ENCODE assay signal across 16 mouse cellular contexts in genomic region chr1:136664921-136665582, GRCm38 (mm10). TPM values are rescaled to one million over a fixed set of nuclear protein-coding genes. Genes with fewer than 3 reads are reported as not detected.
A peak's percentile ranks its signal among the peaks of the same experiment; 100 is the strongest.
DNase-seq lines count a peak whose midpoint lies in the region; ATAC-seq and TF ChIP-seq lines count a peak whose summit lies in the region.
"Had no signal": no experiment of that assay in that cellular context is flagged by ENCODE, and none has a peak within 500 bp of the region (broad histone marks: within the 10 kb centered on the region; RNA-seq: fewer than 3 reads in every experiment).

No protein-coding gene starts in this region.

- no peak overlapping the region for H3K4me2 ChIP-seq in liver, embryonic 11.5 days
- no peak overlapping the region for H3K4me2 ChIP-seq in intestine, embryonic 16.5 days (ENCODE audit: low read depth, low read length)
- no peak overlapping the region for H3K4me2 ChIP-seq in stomach, embryonic 15.5 days
- H3K4me2 ChIP-seq in hindbrain, embryonic 16.5 days (ENCODE audit: low read length): no peak overlapping the region
- H3K4me2 ChIP-seq: heart, embryonic 15.5 days; midbrain, embryonic 11.5 days had no signal

- peaks cover 9% of the 10 kb centered on the region for H3K4me1 ChIP-seq in liver, adult 2 months (ENCODE audit: control insufficient read depth, insufficient read depth, low read length)
- H3K4me1 ChIP-seq in liver, embryonic 11.5 days (replicated peaks; ENCODE audit: control insufficient read depth, insufficient read depth, low read length): peaks cover 2% of the 10 kb centered on the region; the same call in 1 of the 2 replicates
- H3K4me1 ChIP-seq in intestine, embryonic 16.5 days (ENCODE audit: control insufficient read depth, insufficient read depth, low read length): no peaks in the 10 kb centered on the region
- H3K4me1 ChIP-seq in stomach, embryonic 15.5 days: no peaks in the 10 kb centered on the region
- H3K4me1 ChIP-seq in hindbrain, embryonic 16.5 days (ENCODE audit: control insufficient read depth, insufficient read depth, low read depth, low read length): no peaks in the 10 kb centered on the region; the same call in none of the 2 replicates

- H3K4me3 ChIP-seq in liver, adult 2 months (ENCODE audit: insufficient read depth, low read depth, low read length): no peak overlapping the region
- H3K4me3 ChIP-seq in liver, embryonic 11.5 days (ENCODE audit: low read depth, low read length): no peak overlapping the region
- no peak overlapping the region for H3K4me3 ChIP-seq in intestine, embryonic 16.5 days (ENCODE audit: low read length)
- H3K4me3 ChIP-seq in stomach, embryonic 15.5 days (replicated peaks): no peak overlapping the region
- no peak overlapping the region for H3K4me3 ChIP-seq in hindbrain, embryonic 16.5 days (ENCODE audit: low read length)
- H3K4me3 ChIP-seq: heart, embryonic 15.5 days had no signal

- H3K9ac ChIP-seq in liver, adult 2 months (ENCODE audit: low read depth, low read length): no peak overlapping the region
- H3K9ac ChIP-seq in liver, embryonic 11.5 days (ENCODE audit: low read depth, low read length): no peak overlapping the region
- H3K9ac ChIP-seq in intestine, embryonic 16.5 days (ENCODE audit: low read depth, low read length): no peak overlapping the region
- H3K9ac ChIP-seq in stomach, embryonic 15.5 days: no peak overlapping the region
- H3K9ac ChIP-seq in hindbrain, embryonic 16.5 days (ENCODE audit: low read depth, low read length): no peak overlapping the region
- H3K9ac ChIP-seq: heart, embryonic 15.5 days had no signal

- no peak overlapping the region for H3K27ac ChIP-seq in liver, adult 2 months (replicated peaks; ENCODE audit: insufficient read depth, low read depth, low read length)
- no peak overlapping the region for H3K27ac ChIP-seq in liver, embryonic 11.5 days (ENCODE audit: low read depth, low read length)
- H3K27ac ChIP-seq in intestine, embryonic 16.5 days (ENCODE audit: low read length): no peak overlapping the region
- 0 out of 2 replicates have a peak overlapping the region, but pooled peaks have one; percentile 6 for H3K27ac ChIP-seq in stomach, embryonic 15.5 days
- H3K27ac ChIP-seq in hindbrain, embryonic 16.5 days (ENCODE audit: low read depth, low read length): no peak overlapping the region
- H3K27ac ChIP-seq: heart, embryonic 15.5 days had no signal

- no peak for ATAC-seq in liver, embryonic 11.5 days (replicated peaks; ENCODE audit: low FRiP score)
- peak; percentile 85 for ATAC-seq in intestine, embryonic 16.5 days
- peak; percentile 62 for ATAC-seq in stomach, embryonic 15.5 days (ENCODE audit: insufficient read depth, low FRiP score, low read depth)
- no peak for ATAC-seq in hindbrain, embryonic 16.5 days

- no peaks in the 10 kb centered on the region for H3K36me3 ChIP-seq in liver, adult 2 months (ENCODE audit: control insufficient read depth, insufficient read depth, low read length)
- no peaks in the 10 kb centered on the region for H3K36me3 ChIP-seq in liver, embryonic 11.5 days (ENCODE audit: control insufficient read depth, insufficient read depth, low read length)
- no peaks in the 10 kb centered on the region for H3K36me3 ChIP-seq in intestine, embryonic 16.5 days (ENCODE audit: control insufficient read depth, insufficient read depth, low read length)
- H3K36me3 ChIP-seq in stomach, embryonic 15.5 days: no peaks in the 10 kb centered on the region
- H3K36me3 ChIP-seq in hindbrain, embryonic 16.5 days (ENCODE audit: control insufficient read depth, insufficient read depth, low read length): no peaks in the 10 kb centered on the region
- H3K36me3 ChIP-seq: heart, embryonic 15.5 days had no signal

- 27% methylated on average over 6 of the region's 6 CpGs for WGBS in liver, adult 2 months
- 54% methylated on average over 6 of the region's 6 CpGs for WGBS in liver, embryonic 11.5 days
- WGBS in intestine, embryonic 16.5 days: 37% methylated on average over 6 of the region's 6 CpGs
- 41% methylated on average over 6 of the region's 6 CpGs for WGBS in stomach, embryonic 15.5 days
- 63% methylated on average over 6 of the region's 6 CpGs for WGBS in hindbrain, embryonic 16.5 days

- TF ChIP-seq POLR2A in liver, adult 2 months (IDR thresholded peaks at IDR 0.05; ENCODE audit: extremely low read depth, insufficient read depth, low read length): no peak

- peak; percentile 29 for DNase-seq in liver, adult 2 months (ENCODE audit: extremely low read depth, low read depth, low spot score)
- DNase-seq in liver, embryonic 11.5 days (ENCODE audit: low spot score): no peak
- DNase-seq in brain, adult 2 months (ENCODE audit: low read depth, low spot score): peak; percentile 64
- DNase-seq in right cerebral cortex, postnatal 4 days: no peak
- DNase-seq in adrenal gland, postnatal 36 days: no peak
- DNase-seq: adrenal gland, postnatal 25 days; cerebellum, postnatal 14 days; gastrocnemius, postnatal 36 days; kidney, adult 11 months; kidney, postnatal 14 days; lung, adult 2 months had no signal

- TF ChIP-seq CTCF in liver, adult 2 months (IDR thresholded peaks at IDR 0.05; ENCODE audit: low read depth, low read length): no peak

- no peaks in the 10 kb centered on the region for H3K27me3 ChIP-seq in liver, adult 2 months (ENCODE audit: control insufficient read depth, insufficient read depth, low read length)
- H3K27me3 ChIP-seq in liver, embryonic 11.5 days (replicated peaks; ENCODE audit: control insufficient read depth, insufficient read depth, low read length): no peaks in the 10 kb centered on the region
- H3K27me3 ChIP-seq in intestine, embryonic 16.5 days (replicated peaks; ENCODE audit: control insufficient read depth, insufficient read depth, low read length): no peaks in the 10 kb centered on the region
- no peaks in the 10 kb centered on the region for H3K27me3 ChIP-seq in stomach, embryonic 15.5 days (replicated peaks)
- H3K27me3 ChIP-seq in hindbrain, embryonic 16.5 days (replicated peaks; ENCODE audit: control insufficient read depth, insufficient read depth, low read length): no peaks in the 10 kb centered on the region
- H3K27me3 ChIP-seq: heart, embryonic 15.5 days had no signal

- no peaks in the 10 kb centered on the region for H3K9me3 ChIP-seq in liver, embryonic 11.5 days (ENCODE audit: control insufficient read depth, low read length)
- H3K9me3 ChIP-seq in intestine, embryonic 16.5 days (ENCODE audit: control insufficient read depth, low read length): no peaks in the 10 kb centered on the region
- H3K9me3 ChIP-seq in stomach, embryonic 15.5 days: no peaks in the 10 kb centered on the region
- no peaks in the 10 kb centered on the region for H3K9me3 ChIP-seq in hindbrain, embryonic 16.5 days (ENCODE audit: control insufficient read depth, low read length)
- H3K9me3 ChIP-seq: heart, embryonic 15.5 days had no signal

- no peaks in the 10 kb centered on the region for H3K79me2 ChIP-seq in liver, adult 2 months (ENCODE audit: control insufficient read depth, insufficient read depth, low read length)

RNA-seq across cellular contexts. Expression of gene Zfp281, which starts 40.4 kb away (rescaled TPM):
- 19.5 and 20.4 TPM in 2 replicates for total RNA-seq in liver, adult 2 months (2014; rRNA removed)
- 1.3 and 1.8 TPM in 2 replicates for polyA plus RNA-seq in liver, adult 2 months (2012; rRNA removed)
- 19.3 and 21.3 TPM in 2 replicates for polyA plus RNA-seq in liver, embryonic 11.5 days (2014; fragmentation: Nextera tagmentation; extraction: Ambion mirVana)
- polyA plus RNA-seq in intestine, embryonic 16.5 days (2015; fragmentation: Nextera tagmentation; extraction: Ambion mirVana): 11.1 and 12.0 TPM in 2 replicates
- polyA plus RNA-seq in stomach, embryonic 15.5 days (2015; fragmentation: Nextera tagmentation; extraction: Ambion mirVana): 16.0 and 16.7 TPM in 2 replicates
- 10 to 100 TPM; 15.6 to 19.3 TPM for total RNA-seq in adrenal gland, postnatal 36 days (2021)
- 16.3 and 20.1 TPM in 2 replicates for polyA plus RNA-seq in hindbrain, embryonic 16.5 days (2015; fragmentation: Nextera tagmentation; extraction: Ambion mirVana)

Comparison
In these comparisons a context has a peak if more than half of its experiments do, and no peak if none do; other contexts are left out.
1. DNase-seq: peak in liver, adult 2 months (single experiment) and brain, adult 2 months (single experiment); none in liver, embryonic 11.5 days (single experiment), right cerebral cortex, postnatal 4 days (single experiment) and adrenal gland, postnatal 36 days (0 of 2).
2. ATAC-seq: peak in intestine, embryonic 16.5 days (single experiment) and stomach, embryonic 15.5 days (single experiment); none in liver, embryonic 11.5 days (single experiment) and hindbrain, embryonic 16.5 days (single experiment).